Mouse (Mus musculus) gastrocnemius, adult 18-20 months (tissue): ENCODE results near the gene AC170998.1. TPM values are rescaled to one million over a fixed set of nuclear protein-coding genes. Genes with fewer than 3 reads are reported as not detected.
"Not testable (repeated sequence)": the region's sequence is repeated elsewhere in the genome, so short reads cannot be mapped to it uniquely, and the experiment has no call there.

Experiments
- DNase-seq: peaks from one replicate; pipeline ENCODE4 v3.0.0; 2021; ENCODE audit warnings: low spot score
- total RNA-seq, 2 experiments: library from RNA; stranded (reverse); gene quantifications; 2 replicates each; pipeline ENCODE4 v1.2.3; 2021

The AC170998.1 gene
- total RNA-seq, 2 experiments from 2014 or later, result 0.66 TPM; not detected in 1

- no peak for DNase-seq
These were observed 30.6 kb downstream of the AC170998.1 start for GRCm38 (mm10) chr17:28756447-28756846.

- DNase-seq, result no peak
These were observed 31.6 kb downstream of the AC170998.1 start for GRCm38 (mm10) chr17:28757470-28757869.

- no peak for DNase-seq
These were observed 34.9 kb downstream of the AC170998.1 start for GRCm38 (mm10) chr17:28760736-28761312.

- peak; percentile 83 for DNase-seq
These were observed 36.0 kb downstream of the AC170998.1 start for GRCm38 (mm10) chr17:28761871-28762270.

- DNase-seq, result no peak
These were observed 40.3 kb downstream of the AC170998.1 start for GRCm38 (mm10) chr17:28766203-28766602.

- DNase-seq, result no peak
These were observed 41.1 kb downstream of the AC170998.1 start for GRCm38 (mm10) chr17:28766781-28767515.

- DNase-seq, result no peak
These were observed 43.4 kb downstream of the AC170998.1 start, which contains the start of gene Mapk13 for GRCm38 (mm10) chr17:28769121-28769874. Mapk13 (plus strand) TSS chr17:28769297.

GRCm38 (mm10) chr17:28769875-28770421, 44.1 kb downstream of the AC170998.1 start:
- DNase-seq, result no peak

GRCm38 (mm10) chr17:28771289-28771688, 45.4 kb downstream of the AC170998.1 start:
- DNase-seq, result no peak

- DNase-seq, result not testable (repeated sequence)
These were observed 48.4 kb downstream of the AC170998.1 start for GRCm38 (mm10) chr17:28774303-28774702.

- DNase-seq, result no peak
These were observed 49.3 kb downstream of the AC170998.1 start for GRCm38 (mm10) chr17:28775161-28775560.

Other genes starting within 250 kb of the AC170998.1 start
- gene Fkbp5, start 208.6 kb upstream of the AC170998.1 start, total RNA-seq, result 10 to 100 TPM; 54.0 to 92.7 TPM
- gene Armc12, start 195.3 kb upstream of the AC170998.1 start, total RNA-seq, result not detected
- not detected for gene Clpsl2, start 176.7 kb upstream of the AC170998.1 start, total RNA-seq
- not detected for gene Clps, start 165.3 kb upstream of the AC170998.1 start, total RNA-seq
- not detected for gene Lhfpl5, start 150.4 kb upstream of the AC170998.1 start, total RNA-seq
- gene Srpk1, start 103.4 kb upstream of the AC170998.1 start, total RNA-seq, result 10 to 100 TPM; 26.7 to 30.4 TPM
- under 1 TPM; 0.17 to 0.18 TPM for gene Slc26a8, start 35.9 kb upstream of the AC170998.1 start, total RNA-seq
- 10 to 100 TPM; 87.4 to 93.2 TPM for gene Mapk14, start 34.8 kb upstream of the AC170998.1 start, total RNA-seq
- under 1 TPM in 1 of 2 experiments, not detected in 1; 0.31 TPM for gene Mapk13, start 43.2 kb downstream of the AC170998.1 start, total RNA-seq
- 10 to 100 TPM; 15.2 to 15.6 TPM for gene Brpf3, start 75.0 kb downstream of the AC170998.1 start, total RNA-seq
- gene Pnpla1, start 132.3 kb downstream of the AC170998.1 start, total RNA-seq, result under 1 TPM in 1 of 2 experiments, not detected in 1; 0.05 TPM
- gene 4930539E08Rik, start 189.2 kb downstream of the AC170998.1 start, total RNA-seq, result not detected
- gene Pxt1, start 217.8 kb downstream of the AC170998.1 start, total RNA-seq, result not detected
- gene Kctd20, start 225.9 kb downstream of the AC170998.1 start, total RNA-seq, result 10 to 100 TPM; 37.1 to 42.1 TPM